Mouse (Mus musculus): ENCODE measurements around the gene Cenpp. TPM values are rescaled to one million over a fixed set of nuclear protein-coding genes. Genes with fewer than 3 reads are reported as not detected.

The Cenpp gene
- polyA plus RNA-seq, 1 experiment, result not detected

GRCm38 (mm10) chr13:49462921-49463320, 189.7 kb downstream of the Cenpp start:
- 95% methylated on average over 2 of the region's 2 CpGs for WGBS
- TF ChIP-seq CTCF (IDR thresholded peaks at IDR 0.05; ENCODE audit: insufficient read depth, low read depth, low read length) (no peak), POLR2A (IDR thresholded peaks at IDR 0.05; ENCODE audit: insufficient read depth, low read depth, low read length) (no peak)
- H3K4me3 ChIP-seq (ENCODE audit: insufficient read depth, low read depth, low read length), result no peak overlapping the region
- 0 out of 2 replicates have a peak, but pooled peaks cover 2% of the 10 kb centered on the region for H3K4me1 ChIP-seq (ENCODE audit: control insufficient read depth, insufficient read depth, low read length)
- H3K27ac ChIP-seq (ENCODE audit: insufficient read depth, low read depth, low read length), result no peak overlapping the region

- no peak overlapping the region for H3K4me3 ChIP-seq (ENCODE audit: insufficient read depth, low read depth, low read length)
- peak overlapping the region; percentile 39; the same call in 1 of the 2 replicates for H3K27ac ChIP-seq (ENCODE audit: insufficient read depth, low read depth, low read length)
- TF ChIP-seq CTCF (IDR thresholded peaks at IDR 0.05; ENCODE audit: insufficient read depth, low read depth, low read length) (no peak), POLR2A (IDR thresholded peaks at IDR 0.05; ENCODE audit: insufficient read depth, low read depth, low read length) (no peak)
- H3K4me1 ChIP-seq (ENCODE audit: control insufficient read depth, insufficient read depth, low read length), result no peaks in the 10 kb centered on the region
- 83% methylated on average over 15 of the region's 15 CpGs for WGBS
Measured at GRCm38 (mm10) chr13:49461458-49462132, 191.0 kb downstream of the Cenpp start.

GRCm38 (mm10) chr13:49460692-49461414, 191.7 kb downstream of the Cenpp start:
- H3K4me1 ChIP-seq (ENCODE audit: control insufficient read depth, insufficient read depth, low read length), result no peaks in the 10 kb centered on the region
- TF ChIP-seq POLR2A (IDR thresholded peaks at IDR 0.05; ENCODE audit: insufficient read depth, low read depth, low read length) (no peak), CTCF (IDR thresholded peaks at IDR 0.05; ENCODE audit: insufficient read depth, low read depth, low read length) (no peak)
- no peak overlapping the region for H3K4me3 ChIP-seq (ENCODE audit: insufficient read depth, low read depth, low read length)
- peak overlapping the region; percentile 76 for H3K27ac ChIP-seq (ENCODE audit: insufficient read depth, low read depth, low read length)
- WGBS, result 51% methylated on average over 5 of the region's 5 CpGs

GRCm38 (mm10) chr13:49460276-49460675, 192.3 kb downstream of the Cenpp start:
- Histone ChIP-seq H3K27ac (ENCODE audit: insufficient read depth, low read depth, low read length) (peak overlapping the region; percentile 76; the same call in 1 of the 2 replicates), H3K4me3 (ENCODE audit: insufficient read depth, low read depth, low read length) (no peak overlapping the region), H3K4me1 (ENCODE audit: control insufficient read depth, insufficient read depth, low read length) (no peaks in the 10 kb centered on the region)
- 92% methylated on average over 4 of the region's 4 CpGs for WGBS
- no peak for TF ChIP-seq POLR2A (IDR thresholded peaks at IDR 0.05; ENCODE audit: insufficient read depth, low read depth, low read length)
- TF ChIP-seq CTCF (IDR thresholded peaks at IDR 0.05; ENCODE audit: insufficient read depth, low read depth, low read length), result no peak

- H3K4me3 ChIP-seq (ENCODE audit: insufficient read depth, low read depth, low read length), result no peak overlapping the region
- peak overlapping the region; percentile 24; the same call in 1 of the 2 replicates for H3K27ac ChIP-seq (ENCODE audit: insufficient read depth, low read depth, low read length)
- WGBS, result 30% methylated on average over 5 of the region's 5 CpGs
- TF ChIP-seq CTCF (IDR thresholded peaks at IDR 0.05; ENCODE audit: insufficient read depth, low read depth, low read length), result peak; percentile 33; the same call in 1 of the 2 replicates
- no peak for TF ChIP-seq POLR2A (IDR thresholded peaks at IDR 0.05; ENCODE audit: insufficient read depth, low read depth, low read length)
- peaks cover 11% of the 10 kb centered on the region for H3K4me1 ChIP-seq (ENCODE audit: control insufficient read depth, insufficient read depth, low read length)
Measured at GRCm38 (mm10) chr13:49449318-49449749, 203.3 kb downstream of the Cenpp start.

- 66% methylated on average over 6 of the region's 6 CpGs for WGBS
- peaks cover 15% of the 10 kb centered on the region for H3K4me1 ChIP-seq (ENCODE audit: control insufficient read depth, insufficient read depth, low read length)
- peak overlapping the region; percentile 74 for H3K27ac ChIP-seq (ENCODE audit: insufficient read depth, low read depth, low read length)
- TF ChIP-seq POLR2A (IDR thresholded peaks at IDR 0.05; ENCODE audit: insufficient read depth, low read depth, low read length) (no peak), CTCF (IDR thresholded peaks at IDR 0.05; ENCODE audit: insufficient read depth, low read depth, low read length) (no peak)
- H3K4me3 ChIP-seq (ENCODE audit: insufficient read depth, low read depth, low read length), result no peak overlapping the region
Measured at GRCm38 (mm10) chr13:49444451-49444850, 208.1 kb downstream of the Cenpp start.

- TF ChIP-seq POLR2A (IDR thresholded peaks at IDR 0.05; ENCODE audit: insufficient read depth, low read depth, low read length), result no peak
- Histone ChIP-seq H3K27ac (ENCODE audit: insufficient read depth, low read depth, low read length) (no peak overlapping the region), H3K4me1 (ENCODE audit: control insufficient read depth, insufficient read depth, low read length) (peaks cover 4% of the 10 kb centered on the region; the same call in 1 of the 2 replicates), H3K4me3 (ENCODE audit: insufficient read depth, low read depth, low read length) (no peak overlapping the region)
- 73% methylated on average over 4 of the region's 4 CpGs for WGBS
Measured at GRCm38 (mm10) chr13:49436170-49436569, 216.4 kb downstream of the Cenpp start.

- no peak for TF ChIP-seq POLR2A (IDR thresholded peaks at IDR 0.05; ENCODE audit: insufficient read depth, low read depth, low read length)
- TF ChIP-seq CTCF (IDR thresholded peaks at IDR 0.05; ENCODE audit: insufficient read depth, low read depth, low read length), result no peak
- Histone ChIP-seq H3K4me3 (ENCODE audit: insufficient read depth, low read depth, low read length) (no peak overlapping the region), H3K4me1 (ENCODE audit: control insufficient read depth, insufficient read depth, low read length) (peaks cover 4% of the 10 kb centered on the region; the same call in 1 of the 2 replicates), H3K27ac (ENCODE audit: insufficient read depth, low read depth, low read length) (no peak overlapping the region)
- 86% methylated on average over 1 of the region's 1 CpGs for WGBS
Measured at GRCm38 (mm10) chr13:49435745-49436144, 216.8 kb downstream of the Cenpp start.

All from olfactory bulb, adult 2 months (tissue).